Mouse (Mus musculus) lung, embryonic 14.5 days (tissue): Measurements from ENCODE around the gene Hist1h1t. TPM values are rescaled to one million over a fixed set of nuclear protein-coding genes. Genes with fewer than 3 reads are reported as not detected.
"Not testable (repeated sequence)": the region's sequence is repeated elsewhere in the genome, so short reads cannot be mapped to it uniquely, and the experiment has no call there.

Experiments
- ATAC-seq: fragments of 200-750 bp; cut with Nextera tagmentation; 2 replicates; pipeline ENCODE4 v1.8.0; 2017; ENCODE audit warnings: mild to moderate bottlenecking, moderate TSS enrichment, moderate library complexity; ENCODE audit not compliant: insufficient read depth
- DNase-seq: peaks from one replicate; pipeline ENCODE4 v3.0.0-alpha.2; 2015
- H3K27ac ChIP-seq: fragments of 300-500 bp; sonication (generic); 2 replicates; pipeline ENCODE4 v1.5.1; 2014; ENCODE audit warnings: low read depth, mild to moderate bottlenecking, moderate library complexity
- H3K27me3 ChIP-seq: fragments of 300-500 bp; sonication (generic); 2 replicates; pipeline ENCODE4 v1.6.1; 2014; ENCODE audit warnings: low read length, control low read depth; ENCODE audit not compliant: insufficient read depth
- H3K36me3 ChIP-seq: fragments of 300-500 bp; sonication (generic); 2 replicates; pipeline ENCODE4 v1.6.1; 2014; ENCODE audit warnings: control low read depth; ENCODE audit not compliant: insufficient read depth
- H3K4me1 ChIP-seq: fragments of 300-500 bp; sonication (generic); 2 replicates; pipeline ENCODE4 v1.6.1; 2014; ENCODE audit warnings: antibody characterized with exemption, control low read depth; ENCODE audit not compliant: insufficient read depth
- H3K4me2 ChIP-seq: fragments of 300-500 bp; sonication (generic); 2 replicates; pipeline ENCODE4 v1.6.1; 2014; ENCODE audit warnings: mild to moderate bottlenecking
- H3K4me3 ChIP-seq: fragments of 300-500 bp; sonication (generic); 2 replicates; pipeline ENCODE4 v1.5.1; 2014; ENCODE audit warnings: low read depth, low read length
- H3K9ac ChIP-seq: fragments of 300-500 bp; sonication (generic); 2 replicates; pipeline ENCODE4 v1.6.1; 2014
- H3K9me3 ChIP-seq: fragments of 300-500 bp; sonication (generic); 2 replicates; pipeline ENCODE4 v1.6.1; 2016; ENCODE audit warnings: low read depth, low read length, control low read depth
- CTCF ChIP-seq: IDR thresholded peaks from 2 replicates; pipeline ENCODE4 v1.5.1; 2016; ENCODE audit warnings: antibody characterized with exemption, low read depth
- WGBS: fragments of 180-500 bp; shearing (Covaris S2); extraction: QIAGEN DNeasy Blood & Tissue Kit; methylation state at CpG from one replicate; pipeline ENCODE4 v1.1.7; 2014; 5-methylcytosine and 5-hydroxymethylcytosine counted together
- polyA plus RNA-seq: library from polyadenylated mRNA; unstranded; fragments of >200 nt; fragmentation: Nextera tagmentation; extraction: Ambion mirVana; gene quantifications from 2 replicates; pipeline ENCODE4 v1.2.1, GENCODE M21; 2014

The Hist1h1t gene
- not detected in 2 replicates for polyA plus RNA-seq

- no peak for ATAC-seq
Observed at GRCm38 (mm10) chr13:23695514-23695913, at the start of gene Hist1h1t. Gene Hist1h1t (plus strand): TSS chr13:23695814.

GRCm38 (mm10) chr13:23659636-23660366 is 35.8 kb upstream of the Hist1h1t start:
- Histone ChIP-seq H3K9ac (no peak overlapping the region), H3K4me1 (no peaks in the 10 kb centered on the region), H3K27me3 (no peaks in the 10 kb centered on the region), H3K4me3 (no peak overlapping the region), H3K27ac (no peak overlapping the region), H3K4me2 (no peak overlapping the region), H3K36me3 (no peaks in the 10 kb centered on the region), H3K9me3 (no peaks in the 10 kb centered on the region)
- DNase-seq (no peak), ATAC-seq (no peak)
- 62% methylated on average over 6 of the region's 6 CpGs for WGBS
- TF ChIP-seq CTCF, result no peak

More at GRCm38 (mm10) chr13:23695514-23695913, at the start of gene Hist1h1t:
- no peak for TF ChIP-seq CTCF
- Histone ChIP-seq H3K4me1 (peaks cover 4% of the 10 kb centered on the region; the same call in 1 of the 2 replicates), H3K27ac (peak within 1 kb of the TSS; percentile 73), H3K4me3 (no peak within 1 kb of the TSS), H3K36me3 (0 out of 2 replicates have a peak, but pooled peaks cover 4% of the 10 kb centered on the region), H3K9ac (no peak within 1 kb of the TSS), H3K27me3 (no peaks in the 10 kb centered on the region), H3K9me3 (no peaks in the 10 kb centered on the region), H3K4me2 (peak within 1 kb of the TSS; percentile 28)
- no peak for DNase-seq
- WGBS, result 47% methylated on average over 13 of the region's 13 CpGs

- no peak for TF ChIP-seq CTCF
- DNase-seq, result peak; percentile 9
- 51% methylated on average over 3 of the region's 3 CpGs for WGBS
- Histone ChIP-seq H3K27me3 (no peaks in the 10 kb centered on the region), H3K9me3 (no peaks in the 10 kb centered on the region), H3K27ac (no peak overlapping the region), H3K4me3 (no peak overlapping the region), H3K4me1 (no peaks in the 10 kb centered on the region), H3K9ac (no peak overlapping the region), H3K36me3 (no peaks in the 10 kb centered on the region), H3K4me2 (no peak overlapping the region)
- ATAC-seq, result no peak
Observed at GRCm38 (mm10) chr13:23662536-23662935, 33.1 kb upstream of the Hist1h1t start.

GRCm38 (mm10) chr13:23681990-23682582 is 13.5 kb upstream of the Hist1h1t start:
- H3K4me2 ChIP-seq, result peak overlapping the region; percentile 72
- peak overlapping the region; percentile 96 for H3K27ac ChIP-seq
- ATAC-seq (no peak), DNase-seq (no peak)
- H3K27me3 ChIP-seq, result no peaks in the 10 kb centered on the region
- no peaks in the 10 kb centered on the region for H3K9me3 ChIP-seq
- H3K4me3 ChIP-seq, result peak overlapping the region; percentile 41; the same call in 1 of the 2 replicates
- 67% methylated on average over 6 of the region's 6 CpGs for WGBS
- no peak for TF ChIP-seq CTCF
- peaks cover 6% of the 10 kb centered on the region; the same call in 1 of the 2 replicates for H3K4me1 ChIP-seq
- H3K36me3 ChIP-seq, result no peaks in the 10 kb centered on the region
- H3K9ac ChIP-seq, result no peak overlapping the region

GRCm38 (mm10) chr13:23682623-23682946 is 13.0 kb upstream of the Hist1h1t start:
- Histone ChIP-seq H3K4me3 (peak overlapping the region; percentile 41), H3K4me2 (peak overlapping the region; percentile 72), H3K27me3 (no peaks in the 10 kb centered on the region), H3K27ac (peak overlapping the region; percentile 96), H3K36me3 (no peaks in the 10 kb centered on the region), H3K9ac (peak overlapping the region; percentile 66), H3K9me3 (no peaks in the 10 kb centered on the region), H3K4me1 (peaks cover 9% of the 10 kb centered on the region; the same call in 1 of the 2 replicates)
- no peak for TF ChIP-seq CTCF
- ATAC-seq (no peak), DNase-seq (peak; percentile 24)
- WGBS, result 43% methylated on average over 1 of the region's 1 CpGs

- Histone ChIP-seq H3K4me3 (peak overlapping the region; percentile 41), H3K27ac (peak overlapping the region; percentile 96), H3K4me2 (peak overlapping the region; percentile 72), H3K9ac (peak overlapping the region; percentile 66)
- H3K36me3 ChIP-seq, H3K4me1 ChIP-seq, H3K9me3 ChIP-seq, H3K27me3 ChIP-seq: not testable (repeated sequence)
- ATAC-seq (peak; percentile 47), DNase-seq (peak; percentile 62)
- WGBS, result 10% methylated on average over 10 of the region's 30 CpGs
Observed at GRCm38 (mm10) chr13:23682947-23683754, 12.5 kb upstream of the Hist1h1t start.
